Mouse (Mus musculus): ENCODE results near the gene Wdr70.

Wdr70 gene

DNA sequence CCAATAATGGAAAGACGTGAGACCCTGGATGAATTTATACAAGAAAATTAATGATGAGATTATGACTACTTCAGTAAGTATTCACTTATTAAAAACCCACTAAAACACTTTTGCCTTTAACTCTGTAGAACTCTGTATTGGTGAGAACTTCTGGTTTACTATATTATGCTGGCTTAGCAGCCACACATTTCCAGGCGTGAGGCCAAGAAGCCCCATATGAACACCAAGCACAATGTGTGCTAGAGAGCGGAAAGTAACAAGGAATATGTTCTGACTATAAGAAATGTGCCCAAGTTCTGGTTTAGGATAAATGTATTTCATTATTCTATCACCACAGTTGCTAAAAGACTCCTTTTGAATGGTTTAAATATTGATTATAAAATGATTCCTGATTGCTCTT lies 68.4 kb downstream of the Wdr70 start:
- no peak for DNase-seq (ENCODE audit: low read depth, low spot score)

DNA sequence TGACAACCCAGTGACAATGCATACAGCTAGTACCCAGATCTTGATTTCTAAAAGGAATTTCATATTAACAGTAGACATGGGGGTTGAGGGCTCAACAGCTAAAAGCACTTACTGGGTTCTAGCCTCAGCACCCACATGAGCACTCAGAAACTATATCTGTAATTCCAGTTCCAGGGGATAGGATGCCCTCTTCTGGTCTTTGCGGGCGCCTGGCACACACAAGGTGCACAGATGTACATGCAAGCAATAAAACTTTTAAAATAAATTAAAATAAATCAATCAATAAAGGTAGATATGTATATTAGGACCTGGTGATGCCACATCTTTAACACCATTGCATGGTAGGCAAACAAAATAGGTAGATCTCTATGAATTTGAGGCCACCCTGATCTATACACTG lies 71.5 kb downstream of the Wdr70 start:
- DNase-seq (ENCODE audit: low read depth, low spot score): no peak

DNA sequence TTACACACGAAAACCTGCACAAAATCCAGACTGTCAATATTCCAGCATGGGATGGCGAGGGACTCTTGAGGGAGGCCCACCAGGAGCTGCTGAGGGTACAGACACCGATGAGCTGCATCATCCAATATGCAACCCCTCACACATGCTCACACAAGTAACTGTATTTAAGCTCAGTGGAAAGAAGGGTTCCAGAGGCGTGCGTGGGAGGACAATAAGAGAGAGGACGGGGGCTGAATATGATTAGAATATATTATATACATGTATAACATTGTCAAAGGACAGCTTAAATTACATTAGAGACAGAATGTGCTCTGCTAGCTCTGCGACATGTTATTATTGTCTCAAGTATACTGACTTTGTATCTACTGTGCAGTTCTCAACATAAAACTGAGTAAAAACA lies 87.6 kb downstream of the Wdr70 start:
- DNase-seq (ENCODE audit: low read depth, low spot score): no peak

DNA sequence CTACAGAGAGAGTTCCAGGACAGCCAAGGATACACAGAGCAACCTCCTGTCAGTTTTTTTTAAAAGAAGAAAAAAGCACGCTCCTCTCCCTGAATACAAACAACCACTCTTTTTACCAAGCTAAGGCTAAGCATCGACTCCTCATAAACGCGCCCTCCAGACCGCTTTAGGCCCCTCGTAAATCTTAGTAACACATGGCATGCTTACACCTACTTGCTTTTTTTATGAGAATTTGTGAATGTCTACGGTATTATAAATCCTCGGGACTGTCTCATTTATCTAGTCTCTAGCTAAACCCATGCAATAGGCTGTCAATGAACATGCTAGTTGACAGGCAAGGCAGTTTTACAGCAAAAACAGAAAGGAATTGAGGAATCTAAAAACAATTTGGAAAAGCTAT lies 91.6 kb downstream of the Wdr70 start:
- no peak for DNase-seq (ENCODE audit: low read depth, low spot score)

DNA sequence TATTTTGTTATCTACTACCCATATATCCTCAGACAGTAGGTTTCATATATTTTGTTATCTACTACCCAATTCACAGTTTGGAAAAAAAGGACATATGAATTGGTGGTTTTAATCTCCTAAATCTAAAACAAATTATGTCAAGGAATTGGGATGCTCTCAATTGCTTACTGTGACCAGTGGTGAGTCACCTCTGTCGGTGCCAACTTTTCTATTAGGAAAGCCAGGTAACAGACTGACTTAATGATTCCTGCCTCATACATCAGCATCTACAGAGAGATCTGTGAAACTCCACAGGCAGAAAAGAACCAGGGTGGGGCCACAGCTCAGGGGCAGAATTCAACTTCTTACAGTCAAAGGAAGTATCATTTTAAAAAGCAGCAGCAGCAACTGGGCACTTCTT lies 93.0 kb downstream of the Wdr70 start:
- no peak for DNase-seq (ENCODE audit: low read depth, low spot score)

DNA sequence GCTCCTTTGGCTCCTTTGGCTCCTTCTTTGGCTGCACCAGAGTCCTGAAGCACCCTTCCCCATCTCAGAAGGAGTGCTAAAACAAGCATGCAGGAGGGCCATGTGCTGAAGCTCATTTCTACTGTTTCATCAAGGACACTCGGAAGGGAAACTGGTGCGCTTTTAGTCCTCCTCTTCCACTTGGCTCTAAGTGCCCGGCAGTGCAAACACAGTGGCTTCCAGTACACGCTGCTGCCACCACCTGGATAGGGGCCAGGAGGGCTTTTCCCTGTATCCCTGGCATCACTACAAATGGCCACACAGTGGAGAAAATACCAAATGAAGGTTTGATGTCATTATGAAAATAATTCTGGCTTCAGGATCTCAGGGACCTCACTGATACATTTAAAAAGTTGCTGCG lies 93.5 kb downstream of the Wdr70 start:
- peak; percentile 21 for DNase-seq (ENCODE audit: low read depth, low spot score)

DNA sequence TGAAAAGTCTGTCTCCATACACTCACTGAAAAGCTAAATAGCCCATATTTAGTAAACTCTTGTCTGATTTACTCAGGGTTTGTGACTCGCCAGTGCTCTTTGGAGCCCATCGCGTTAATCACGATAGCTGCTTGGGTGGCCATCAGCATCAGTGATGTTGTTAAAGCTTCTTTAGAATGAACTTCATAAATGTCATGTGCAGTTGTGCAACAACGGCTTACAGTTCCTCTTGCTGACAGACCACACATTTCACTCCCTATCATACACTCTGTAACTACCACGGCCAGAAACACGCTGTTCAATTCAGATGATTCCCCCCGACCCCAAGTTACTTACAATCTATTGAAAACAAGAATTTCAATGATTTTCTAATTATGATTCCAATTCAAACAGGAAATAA lies 95.2 kb downstream of the Wdr70 start:
- DNase-seq (ENCODE audit: low read depth, low spot score): no peak

DNA sequence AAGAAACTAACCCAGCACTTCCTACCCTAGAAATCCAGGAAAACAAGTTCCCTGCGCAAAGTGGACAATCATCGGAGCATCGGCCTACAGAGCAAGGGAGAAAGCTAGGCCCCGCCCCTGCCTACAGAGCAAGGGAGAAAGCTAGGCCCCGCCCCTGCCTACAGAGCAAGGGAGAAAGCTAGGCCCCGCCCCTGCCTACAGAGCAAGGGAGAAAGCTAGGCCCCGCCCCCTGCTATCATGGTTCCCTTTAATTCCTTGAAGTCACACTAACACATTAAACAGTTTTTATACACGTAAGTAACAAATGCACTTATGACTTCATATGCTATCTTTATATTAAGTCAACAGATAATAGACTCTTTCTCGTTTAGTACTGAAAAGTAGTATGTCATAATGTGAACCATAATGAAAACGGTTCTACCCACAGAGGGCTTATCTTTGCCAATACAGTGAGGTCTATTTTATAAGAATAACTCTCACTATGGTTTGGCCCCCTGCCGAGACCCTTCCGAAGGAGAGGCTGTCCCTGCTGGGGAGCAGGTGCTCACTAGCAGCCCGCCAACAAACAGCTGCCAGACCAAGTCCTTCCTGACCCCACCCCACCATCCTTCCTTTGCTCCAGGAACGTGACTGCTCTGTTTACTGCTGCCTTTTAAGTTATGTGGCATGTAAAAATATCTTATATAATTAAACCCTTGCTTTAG lies 100.0 kb downstream of the Wdr70 start:
- DNase-seq (ENCODE audit: low read depth, low spot score): no peak

DNA sequence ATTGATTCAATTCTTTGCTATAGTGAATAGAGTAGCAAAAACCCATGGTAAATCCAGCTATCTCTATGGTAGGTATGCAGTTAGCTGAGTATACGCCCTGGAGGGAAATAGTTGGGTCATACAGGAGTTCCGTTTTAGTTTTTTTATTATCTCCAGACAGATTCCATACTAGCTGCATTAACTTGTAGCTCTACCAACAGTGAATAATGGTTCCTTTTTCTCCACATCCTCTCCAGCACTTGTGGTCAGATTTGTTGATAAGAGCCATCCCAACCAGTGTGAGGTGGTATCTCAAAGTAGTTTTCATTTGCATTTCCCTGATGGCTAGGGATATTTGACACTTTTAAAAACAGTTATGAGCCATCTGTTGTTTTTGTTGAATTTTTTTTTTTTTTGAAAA lies 100.9 kb downstream of the Wdr70 start:
- no peak for DNase-seq (ENCODE audit: low read depth, low spot score)

DNA sequence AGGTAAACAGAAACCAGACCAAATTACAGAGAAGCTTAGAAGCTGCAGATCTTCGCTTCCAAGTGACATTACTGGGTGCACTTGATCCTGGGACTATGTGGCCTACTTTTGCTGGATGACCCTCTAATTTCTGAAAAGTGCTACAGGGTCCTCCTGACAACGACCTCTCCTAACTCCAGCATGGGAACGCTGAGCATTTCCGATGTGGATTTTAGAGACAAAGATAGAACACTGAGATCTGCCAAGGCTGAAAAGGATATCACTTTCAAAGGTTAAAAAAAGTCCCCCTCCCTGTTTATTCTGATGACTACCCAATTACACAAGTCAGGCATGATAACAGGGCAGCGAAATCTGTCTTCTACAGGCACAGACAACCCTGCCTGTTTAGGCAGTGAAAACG lies 105.3 kb downstream of the Wdr70 start:
- DNase-seq (ENCODE audit: low read depth, low spot score): peak; percentile 61

DNA sequence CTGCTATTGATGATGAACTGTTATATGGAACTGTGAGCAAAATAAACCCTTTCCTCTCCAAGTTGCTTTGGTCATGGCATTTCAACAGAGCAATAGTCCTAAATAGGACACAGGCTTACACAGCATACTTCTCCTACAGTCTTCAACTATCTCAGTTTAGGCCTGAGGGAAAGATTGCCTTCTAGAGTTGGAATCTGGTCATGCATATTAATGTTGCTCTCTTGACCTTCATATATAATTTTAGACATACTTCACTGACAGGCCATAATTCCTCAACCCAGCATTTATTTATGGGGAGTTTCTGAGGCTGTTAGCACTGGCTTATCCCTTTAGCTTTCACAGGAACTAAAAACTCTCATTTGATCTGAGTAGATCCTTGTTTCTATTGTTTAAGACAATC lies 108.9 kb downstream of the Wdr70 start:
- DNase-seq (ENCODE audit: low read depth, low spot score): no peak

DNA sequence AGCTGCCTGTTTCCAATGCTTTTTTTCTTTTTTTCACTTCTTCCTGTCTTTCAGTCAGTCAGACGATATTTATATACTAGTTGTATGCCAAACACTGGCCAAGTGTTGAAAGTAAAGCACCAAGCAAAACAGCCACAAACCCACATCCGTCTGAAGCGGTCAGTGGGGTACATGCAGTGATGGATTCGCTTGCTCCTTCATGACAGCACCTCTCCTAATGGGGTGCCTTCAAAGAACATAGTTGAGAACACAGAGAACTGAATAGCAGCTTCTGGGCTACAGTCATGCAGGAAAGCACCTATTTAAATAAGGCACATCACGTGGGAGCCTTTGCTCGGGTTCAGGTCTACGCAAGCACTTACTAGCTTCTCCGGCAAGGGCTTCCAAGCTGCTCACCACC lies 111.6 kb downstream of the Wdr70 start:
- no peak for DNase-seq (ENCODE audit: low read depth, low spot score)

DNA sequence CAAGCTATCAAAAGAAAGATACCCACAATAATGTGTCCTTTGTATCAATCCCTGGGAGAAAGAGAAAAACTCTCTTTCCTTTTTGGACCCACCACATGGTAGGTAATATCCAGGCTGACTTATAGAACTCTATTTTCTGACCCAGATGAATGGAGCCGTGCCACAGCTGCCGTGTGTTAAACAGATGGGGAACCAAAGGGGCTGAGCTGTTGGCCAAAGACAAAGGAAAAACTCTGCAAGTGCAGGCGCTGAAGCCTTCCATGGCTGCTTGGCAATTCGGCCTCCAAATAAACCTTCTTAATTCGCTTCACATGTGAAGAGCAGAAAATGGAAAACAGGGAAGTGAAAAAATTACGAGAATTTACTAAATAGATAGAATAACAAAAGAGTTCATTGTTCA lies 112.7 kb downstream of the Wdr70 start:
- DNase-seq (ENCODE audit: low read depth, low spot score): no peak

DNA sequence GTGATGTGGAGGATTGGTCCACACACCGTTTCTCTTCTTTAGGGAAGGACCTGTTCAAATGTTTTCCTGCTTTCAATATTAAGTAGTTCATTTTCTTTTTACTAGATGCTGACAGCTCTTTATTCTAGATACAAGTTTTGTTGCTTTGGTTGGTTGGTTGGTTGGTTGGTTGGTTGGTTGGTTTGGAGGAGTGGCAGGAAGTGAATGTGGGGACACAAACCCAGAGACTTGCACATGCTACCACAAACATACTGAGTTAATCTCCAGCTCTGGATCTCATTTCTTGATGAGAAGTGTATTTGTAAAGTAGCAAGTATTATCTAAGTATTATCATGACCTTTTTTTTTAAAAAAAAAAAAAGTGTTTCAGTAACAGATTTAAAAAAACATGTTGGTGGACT lies 120.4 kb downstream of the Wdr70 start:
- DNase-seq (ENCODE audit: low read depth, low spot score): no peak

DNA sequence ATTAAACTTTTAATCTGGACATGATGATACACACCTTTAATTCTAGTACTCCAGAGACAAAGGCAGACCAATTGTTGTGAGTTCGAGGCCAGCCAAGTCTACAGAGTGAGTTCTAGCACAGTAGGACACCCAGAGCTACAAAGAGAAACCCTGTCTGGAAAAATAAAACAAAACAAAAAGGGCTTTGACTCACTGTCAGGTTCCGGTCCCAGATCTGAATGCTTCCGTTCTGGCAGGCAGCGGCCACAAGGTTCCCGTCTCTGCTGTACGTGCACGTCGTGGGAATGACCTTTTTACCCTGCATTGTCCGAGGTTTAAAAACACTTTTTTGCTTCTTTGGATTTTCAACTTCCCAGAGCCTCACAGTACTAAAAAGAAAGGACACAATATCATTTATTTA lies 122.2 kb downstream of the Wdr70 start:
- no peak for DNase-seq (ENCODE audit: low read depth, low spot score)

DNA sequence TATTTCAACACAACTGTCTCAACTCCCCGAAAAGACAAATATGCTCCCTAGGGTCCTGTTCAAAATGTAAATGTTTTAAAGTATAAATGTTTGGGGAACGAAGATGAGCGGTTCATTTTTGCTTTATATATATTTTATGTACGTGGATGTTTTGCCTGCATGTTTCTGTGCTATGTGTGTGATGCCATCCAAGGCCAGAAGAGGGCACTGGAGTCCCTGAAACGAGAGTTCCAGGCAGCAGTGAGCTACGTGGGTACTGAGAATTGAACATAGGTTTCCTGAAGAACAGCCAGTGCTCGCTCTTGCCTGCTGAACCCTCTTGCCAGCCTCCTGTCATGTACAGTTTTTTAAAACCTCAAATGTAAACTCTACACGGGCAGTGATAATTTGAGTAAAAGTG lies 124.6 kb downstream of the Wdr70 start:
- no peak for DNase-seq (ENCODE audit: low read depth, low spot score)

DNA sequence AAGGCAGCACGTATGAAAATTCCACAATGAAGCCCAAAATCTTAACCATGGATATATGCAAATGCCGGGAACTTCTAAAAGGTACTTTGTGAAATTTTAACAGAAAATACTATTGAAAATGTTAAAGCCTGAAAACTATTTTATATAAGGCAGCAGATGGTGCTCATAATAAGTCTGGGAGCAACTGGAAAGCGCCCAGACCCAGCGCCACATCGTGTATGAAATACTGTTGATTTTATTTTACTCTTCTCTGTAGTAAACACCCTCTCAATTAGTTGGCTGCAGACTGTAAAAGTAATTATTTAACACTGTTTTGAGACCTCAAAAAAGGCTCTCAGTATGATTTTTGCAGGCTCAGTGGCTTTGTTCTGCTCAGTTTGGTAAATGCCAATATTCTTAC lies 126.5 kb downstream of the Wdr70 start:
- no peak for DNase-seq (ENCODE audit: low read depth, low spot score)

DNA sequence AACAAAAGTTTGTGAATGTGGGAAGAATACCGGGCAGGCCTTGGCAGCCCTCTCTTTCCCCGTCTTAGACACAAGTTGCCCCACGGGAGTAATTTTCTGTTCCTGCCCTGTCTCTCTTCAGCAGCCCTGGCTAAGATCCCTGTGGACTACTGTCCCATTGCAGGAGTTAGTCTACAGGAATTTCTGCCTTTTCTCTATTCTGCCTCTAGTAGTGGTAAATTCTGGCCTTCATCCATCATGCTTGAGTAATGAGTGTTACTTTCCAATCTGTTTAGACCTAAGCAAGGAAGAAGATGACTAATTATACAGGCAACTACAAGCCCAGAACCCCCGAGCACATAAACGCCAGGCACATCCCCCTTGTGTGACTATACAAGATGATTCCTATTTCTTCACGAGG lies 136.2 kb downstream of the Wdr70 start:
- peak; percentile 11 for DNase-seq (ENCODE audit: low read depth, low spot score)

DNA sequence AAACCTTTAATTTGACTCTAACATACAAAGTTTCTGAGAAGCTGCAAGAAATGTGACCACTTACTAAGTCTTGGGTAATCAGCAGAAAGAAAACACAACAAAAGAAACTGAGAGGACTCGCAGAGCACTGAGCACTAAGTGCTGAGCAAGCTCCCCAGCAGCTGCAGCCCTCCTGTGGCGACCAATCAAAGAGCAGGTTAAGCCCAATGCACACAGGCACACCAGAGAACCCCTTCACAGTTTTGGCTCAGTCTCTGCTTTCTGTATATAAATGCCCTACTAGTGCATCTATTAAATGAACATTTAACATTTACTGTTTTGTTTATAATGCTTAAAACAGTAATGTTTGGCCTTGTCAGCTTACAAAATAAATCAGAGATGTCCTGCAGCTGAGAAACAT lies 137.5 kb downstream of the Wdr70 start:
- no peak for DNase-seq (ENCODE audit: low read depth, low spot score)

DNA sequence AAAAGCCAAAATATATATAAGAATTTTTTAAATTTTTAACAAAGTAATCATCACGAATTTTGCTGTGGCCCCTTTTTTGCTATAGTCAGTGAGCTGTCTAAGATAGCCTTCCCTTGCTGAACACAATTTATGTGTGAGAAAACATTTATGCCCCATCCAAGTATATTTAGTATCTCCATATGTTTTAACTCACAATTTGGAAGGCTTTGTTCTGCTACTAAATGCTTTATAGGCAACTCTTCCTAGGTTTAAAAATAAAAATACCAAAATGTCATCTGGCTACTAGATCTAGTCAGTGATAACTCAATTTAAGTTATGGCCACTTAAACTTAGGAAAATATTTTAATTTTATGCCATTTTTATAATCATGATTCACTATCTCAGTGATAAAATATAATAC lies 142.1 kb downstream of the Wdr70 start:
- no peak for DNase-seq (ENCODE audit: low read depth, low spot score)

DNA sequence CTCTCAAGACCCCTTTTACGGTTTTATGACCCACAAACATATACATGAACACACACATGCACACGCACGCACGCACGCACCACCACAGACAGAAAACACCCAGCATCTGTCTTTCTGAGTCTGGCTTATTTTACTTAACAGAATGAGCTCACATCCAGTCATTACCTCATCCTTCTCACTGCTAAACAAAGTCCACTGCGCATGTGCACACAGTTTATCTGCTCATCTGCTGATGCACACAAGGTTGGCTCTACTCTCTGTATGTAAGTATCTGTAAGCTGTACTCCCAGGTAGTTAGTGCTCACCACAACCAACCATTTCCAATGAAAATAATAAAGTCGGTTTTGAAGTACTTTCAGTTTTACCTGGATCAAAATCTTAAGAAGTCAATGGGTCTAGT lies 148.4 kb downstream of the Wdr70 start:
- no peak for DNase-seq (ENCODE audit: low read depth, low spot score)

DNA sequence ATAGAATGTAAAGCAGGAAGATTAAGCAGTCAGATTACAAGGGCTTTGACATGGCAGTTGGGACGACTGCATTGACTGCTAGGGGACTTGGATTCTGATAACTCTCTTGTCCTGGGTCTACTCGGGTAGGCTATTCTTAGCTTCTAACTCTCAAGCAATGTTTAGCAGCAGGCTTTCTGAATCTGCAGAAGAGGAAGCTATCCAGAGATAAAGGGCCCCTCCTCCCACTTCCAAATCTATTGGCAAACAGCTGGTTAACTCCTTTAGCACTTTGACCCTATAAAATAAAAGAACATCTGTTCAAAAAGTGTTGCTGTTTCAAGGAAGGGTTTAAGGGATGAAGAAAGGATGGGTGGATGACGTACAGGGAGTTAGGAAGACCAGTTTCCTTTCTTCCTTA lies 157.3 kb downstream of the Wdr70 start:
- no peak for DNase-seq (ENCODE audit: low read depth, low spot score)

DNA sequence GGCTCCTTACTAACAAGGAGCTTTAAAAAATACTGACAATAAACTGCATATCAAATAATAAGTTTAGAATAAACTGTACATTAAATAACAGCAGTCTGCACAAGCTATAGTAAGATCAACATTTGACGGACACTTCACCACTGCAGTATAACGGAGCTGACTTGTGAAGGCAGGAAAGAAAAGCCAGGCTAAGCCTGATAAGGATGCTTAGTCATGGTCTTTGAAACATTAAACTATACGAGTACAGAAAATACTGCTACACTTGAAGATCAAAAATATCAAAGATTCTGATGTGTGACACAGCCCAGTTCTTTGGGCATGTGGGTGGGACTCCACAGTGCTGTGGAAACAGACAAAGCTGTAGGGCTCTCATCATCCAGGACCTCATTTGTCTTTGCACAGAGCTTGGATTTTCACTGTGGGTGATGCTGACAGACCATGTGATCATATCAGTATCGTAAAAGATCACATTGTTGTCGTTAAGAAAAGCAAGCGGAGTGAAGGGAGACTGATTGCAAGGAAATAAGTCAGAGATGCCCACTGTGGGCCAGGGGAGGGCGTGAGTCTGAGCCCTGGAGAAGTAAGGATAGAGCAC lies 163.3 kb downstream of the Wdr70 start:
- no peak for DNase-seq (ENCODE audit: low read depth, low spot score)

DNA sequence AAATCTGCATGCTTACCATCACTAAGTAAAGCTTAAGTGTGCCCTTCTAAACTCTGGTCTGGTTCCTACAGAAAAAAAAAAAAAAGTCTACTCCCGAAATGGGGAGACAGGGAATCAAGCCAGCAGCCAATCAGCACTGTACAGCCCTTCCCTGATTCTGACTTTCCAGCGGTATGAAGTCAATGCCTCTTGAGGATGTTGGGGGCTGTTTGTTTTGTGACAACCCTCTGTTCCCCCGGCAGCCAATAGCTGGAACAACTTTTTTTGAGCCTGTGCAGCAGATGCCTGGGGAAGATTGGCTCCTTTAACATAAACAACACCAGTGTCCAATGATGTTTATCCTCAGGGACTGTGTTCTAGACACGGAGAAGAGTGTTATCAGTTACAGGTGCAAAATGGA lies 164.4 kb downstream of the Wdr70 start:
- no peak for DNase-seq (ENCODE audit: low read depth, low spot score)

Measured in skeletal muscle tissue, adult 2 months (tissue).